Mouse (Mus musculus) CH12.LX (cell line): ENCODE measurements around the gene Pced1b.

Experiments used
- CTCF ChIP-seq, 2 experiments: IDR thresholded peaks in 1 of 2; conservative IDR thresholded peaks in 1 of 2; 2 replicates each; pipeline ENCODE4 v1.5.1; 2011 to 2012; ENCODE audit warnings: low read depth in 2 of 2, low read length in 2 of 2, improper control_type of control experiment in 1 of 2, inconsistent platforms in 1 of 2, mild to moderate bottlenecking in 1 of 2, moderate library complexity in 1 of 2
- HCFC1 ChIP-seq: IDR thresholded peaks from 2 replicates; pipeline ENCODE4 v1.6.1; 2012; ENCODE audit warnings: low read depth, mild to moderate bottlenecking, inconsistent platforms, low read length, improper control_type of control experiment
- MAX ChIP-seq: IDR thresholded peaks from 2 replicates; pipeline ENCODE4 v1.6.1; 2011; ENCODE audit warnings: low read length, improper control_type of control experiment
- ZNF384 ChIP-seq: IDR thresholded peaks from 2 replicates; pipeline ENCODE4 v1.6.1; 2012; ENCODE audit warnings: low read depth, low read length, improper control_type of control experiment, inconsistent platforms

DNA sequence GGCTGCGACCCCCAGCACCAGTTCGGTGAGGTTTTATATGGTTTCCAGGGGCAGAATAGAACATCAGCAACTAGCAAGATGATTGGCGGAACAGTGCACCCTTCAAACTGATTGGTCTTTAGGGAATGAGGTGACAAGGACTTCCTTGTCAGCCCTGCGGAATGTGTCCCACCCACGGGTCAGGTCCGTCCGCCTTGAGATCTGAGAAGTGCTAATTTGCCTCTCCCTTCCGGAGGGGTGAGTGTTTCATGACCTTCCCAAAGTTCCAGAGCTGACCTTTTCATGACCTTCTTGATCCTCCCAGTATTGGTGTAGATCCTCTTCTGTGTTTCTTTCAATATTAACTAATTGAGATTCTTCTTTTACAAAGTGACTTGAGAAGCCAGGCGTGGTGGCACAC is 85.7 kb downstream of the Pced1b start:
- TF ChIP-seq HCFC1 (no peak), ZNF384 (no peak), MAX (no peak), CTCF (conservative IDR thresholded peaks at IDR 0.05 in 1 of 2, IDR thresholded peaks at IDR 0.05 in 1 of 2; ENCODE audit: low read depth in 2 of 2, low read length in 2 of 2) (no peak)
